Mouse (Mus musculus) liver, embryonic 14.5 days (tissue): ENCODE measurements around the gene Enox1.

ENCODE experiments used
- CTCF ChIP-seq: IDR thresholded peaks from 2 replicates; pipeline ENCODE4 v1.5.1; 2016; ENCODE audit warnings: antibody characterized with exemption, low read depth, control low read depth
- EP300 ChIP-seq: IDR thresholded peaks from 2 replicates; pipeline ENCODE4 v1.6.1; 2016; ENCODE audit warnings: antibody characterized with exemption, low read depth

GRCm38 (mm10) chr14:77370521-77370920 is 214.0 kb downstream of the Enox1 start:
- TF ChIP-seq CTCF (no peak), EP300 (no peak)
